Mouse (Mus musculus): ENCODE data around the gene Mmel1.

Mmel1 gene

GRCm38 (mm10) chr4:154908490-154908889 is 39.1 kb downstream of the Mmel1 start:
- no peak for DNase-seq

DNA sequence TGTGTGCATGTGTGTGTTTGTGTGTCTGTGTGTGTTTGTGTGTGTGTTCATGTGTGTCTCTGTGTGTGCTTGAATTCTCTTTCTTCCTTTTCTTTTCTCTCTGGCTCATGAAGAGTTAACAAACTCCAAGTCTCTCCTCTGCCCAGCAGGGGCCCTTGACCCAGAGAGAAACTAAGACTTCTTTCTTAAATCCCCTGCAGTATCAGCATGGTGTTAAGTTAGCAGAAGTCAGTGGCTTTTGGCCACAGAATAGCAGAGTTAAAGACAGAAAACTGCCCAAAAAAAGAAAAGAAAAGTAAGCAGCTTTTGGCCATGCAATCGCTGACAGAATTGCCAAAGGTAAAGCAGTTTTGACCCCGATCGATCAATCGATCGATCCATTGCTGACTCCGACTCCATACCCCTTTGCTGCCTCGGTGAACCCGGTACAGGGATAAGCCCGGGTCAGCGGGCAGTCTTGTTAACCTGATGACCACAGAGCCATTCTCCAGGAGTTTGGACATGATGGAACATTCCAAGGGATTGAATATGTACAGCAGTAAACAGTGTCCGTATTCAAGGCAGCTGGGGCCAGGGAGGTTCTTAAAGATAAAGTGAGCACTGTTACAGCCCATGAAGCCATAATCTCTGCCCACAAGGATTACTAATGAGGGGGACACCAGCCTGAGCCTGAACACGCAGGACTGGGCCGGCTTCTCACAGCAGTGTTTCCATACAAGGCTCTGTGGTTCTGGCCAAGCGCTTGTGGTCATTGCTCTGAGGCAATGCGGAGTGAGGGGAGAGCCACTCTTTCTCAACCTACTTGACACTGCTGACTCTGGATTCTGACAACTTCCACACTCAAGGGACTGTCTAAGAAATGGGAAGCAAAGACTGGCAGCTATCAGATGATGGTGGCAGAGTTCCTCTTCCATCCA is 41.5 kb downstream of the Mmel1 start:
- peak; percentile 66 for DNase-seq

DNA sequence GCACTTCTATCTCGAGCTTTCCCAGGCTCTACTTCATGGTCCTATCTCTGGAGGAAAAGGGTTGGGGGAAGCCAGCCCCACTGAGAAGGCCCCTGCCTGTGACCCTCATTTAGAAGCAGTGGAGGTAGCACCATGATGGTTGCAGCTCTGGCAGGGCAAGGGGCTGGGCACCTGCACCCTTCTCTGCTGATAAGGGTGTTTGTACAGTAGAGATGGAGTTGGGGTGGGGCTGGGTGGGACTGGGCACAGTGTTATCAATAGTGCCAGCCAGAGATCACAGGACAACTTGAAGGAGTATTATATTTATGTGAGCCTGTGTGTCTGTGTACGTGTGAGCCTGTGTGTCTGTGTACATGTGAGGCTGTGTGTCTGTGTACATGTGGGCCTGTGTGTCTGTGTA is 42.3 kb downstream of the Mmel1 start:
- no peak for DNase-seq

GRCm38 (mm10) chr4:154913845-154914244 is 44.5 kb downstream of the Mmel1 start:
- no peak for DNase-seq

DNA sequence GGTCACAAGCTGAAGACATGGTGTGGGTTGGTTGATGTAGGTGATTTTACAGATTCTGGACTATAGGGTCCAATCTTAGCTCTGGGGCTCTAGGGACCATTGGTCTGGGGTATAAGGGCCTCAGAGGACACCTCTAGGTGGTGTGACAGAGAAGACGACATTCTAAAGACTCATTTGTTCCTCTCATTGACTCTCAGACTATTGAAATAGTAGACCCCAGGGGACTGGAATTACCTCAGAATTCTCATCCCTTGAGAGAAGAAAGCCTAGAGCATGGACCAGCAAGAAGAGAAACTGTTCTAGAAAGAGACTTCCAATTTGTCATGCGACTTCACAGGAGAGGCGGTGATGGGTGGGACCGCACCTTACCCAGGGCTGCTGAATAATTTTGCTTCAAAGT is 44.9 kb downstream of the Mmel1 start:
- DNase-seq, result no peak

DNA sequence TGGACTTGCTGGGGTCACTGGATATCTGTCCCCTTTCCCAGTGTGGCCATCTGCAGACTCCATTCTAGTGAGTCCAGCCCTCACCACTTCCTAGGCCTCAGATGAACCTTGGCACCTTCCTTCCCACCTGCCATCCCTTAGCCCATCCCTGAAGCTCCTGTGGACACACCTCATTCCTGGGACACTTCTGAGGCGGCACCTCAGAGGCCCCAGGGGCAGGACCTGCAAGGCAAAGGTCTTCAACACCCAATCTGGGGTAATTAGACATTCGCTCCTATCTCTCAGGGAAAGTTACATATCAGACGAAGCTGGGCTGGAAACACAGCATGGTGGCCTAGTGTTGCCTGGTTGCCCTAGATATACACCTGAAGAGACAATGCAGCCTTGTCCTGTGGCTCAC is 45.3 kb downstream of the Mmel1 start:
- no peak for DNase-seq

DNA sequence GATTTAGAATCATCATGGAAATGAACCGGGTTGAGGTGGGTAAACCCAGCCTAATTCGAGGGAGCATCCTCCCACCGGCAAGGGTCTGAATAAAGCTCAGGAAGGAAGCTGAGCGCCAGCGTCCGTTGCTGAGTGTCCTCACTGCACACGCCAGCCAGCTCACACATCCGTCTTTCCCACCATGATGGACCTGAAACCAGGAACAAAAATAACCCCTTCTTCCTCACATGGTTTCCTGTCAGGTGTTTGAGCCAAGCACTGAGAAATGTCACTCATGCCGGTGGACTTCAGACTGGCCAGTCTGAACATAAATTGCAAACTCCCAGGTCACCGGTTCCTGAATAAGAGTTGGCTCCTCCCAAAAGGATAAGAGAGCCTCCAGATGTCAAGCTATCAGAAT is 45.9 kb downstream of the Mmel1 start:
- no peak for DNase-seq

DNA sequence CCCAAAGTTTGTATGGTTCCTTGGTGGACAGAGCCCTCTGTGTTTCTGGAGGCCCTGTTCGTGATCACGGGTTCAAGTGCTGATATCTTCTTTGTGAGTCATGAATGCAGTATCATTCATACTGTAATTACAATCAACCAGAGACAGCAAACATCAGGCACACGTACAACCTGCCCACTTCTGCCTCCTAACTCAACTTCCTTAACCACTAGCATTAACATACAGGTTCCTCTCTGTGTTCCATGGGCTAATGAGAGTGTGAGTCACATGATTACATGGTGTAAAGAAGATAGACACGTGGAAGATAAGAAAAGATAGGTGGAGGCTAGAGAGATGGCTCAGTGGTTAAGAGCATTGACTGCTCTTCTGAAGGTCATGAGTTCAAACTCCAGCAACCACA is 47.3 kb downstream of the Mmel1 start:
- no peak for DNase-seq

DNA sequence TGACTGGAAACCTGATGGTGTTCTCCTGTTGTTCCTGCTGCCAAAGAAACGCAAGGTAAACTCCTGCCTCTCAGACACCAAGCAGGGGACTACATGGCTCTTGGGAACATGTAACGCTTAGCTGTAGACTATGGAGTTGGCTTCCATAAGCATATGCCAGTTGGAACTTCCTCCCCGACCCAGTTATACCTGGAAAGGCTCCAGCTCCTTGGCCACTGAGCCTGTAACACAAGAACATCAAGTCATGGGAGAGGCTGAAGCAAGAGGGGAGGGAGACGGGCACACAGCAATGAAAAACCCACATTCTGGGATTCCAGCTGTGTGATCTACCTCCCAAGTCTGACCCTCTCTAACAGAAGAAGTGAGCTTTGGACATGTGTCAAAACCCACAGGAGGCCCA is 52.9 kb downstream of the Mmel1 start:
- DNase-seq, result no peak

GRCm38 (mm10) chr4:154922931-154923330 is 53.5 kb downstream of the Mmel1 start:
- DNase-seq, result no peak

DNA sequence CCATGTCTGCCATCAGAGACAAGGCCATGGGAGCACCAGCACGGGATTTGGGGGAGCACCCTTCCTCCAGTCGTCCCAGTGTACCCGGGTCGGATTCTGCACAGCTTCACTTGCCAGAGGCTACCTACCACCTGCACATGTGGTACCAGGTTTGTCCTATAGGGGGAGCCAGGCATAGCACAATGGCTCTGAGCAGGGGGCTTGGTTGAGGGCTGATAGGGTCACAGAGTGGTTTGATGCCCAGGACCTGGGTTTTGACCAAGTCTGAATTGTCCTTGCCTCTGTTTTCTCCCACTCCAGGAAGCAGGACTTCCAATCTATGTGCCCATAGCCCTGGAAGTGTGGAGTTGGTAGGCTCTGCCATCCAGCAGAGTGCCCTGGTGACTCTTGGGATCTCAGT is 56.0 kb downstream of the Mmel1 start:
- DNase-seq, result peak; percentile 58

DNA sequence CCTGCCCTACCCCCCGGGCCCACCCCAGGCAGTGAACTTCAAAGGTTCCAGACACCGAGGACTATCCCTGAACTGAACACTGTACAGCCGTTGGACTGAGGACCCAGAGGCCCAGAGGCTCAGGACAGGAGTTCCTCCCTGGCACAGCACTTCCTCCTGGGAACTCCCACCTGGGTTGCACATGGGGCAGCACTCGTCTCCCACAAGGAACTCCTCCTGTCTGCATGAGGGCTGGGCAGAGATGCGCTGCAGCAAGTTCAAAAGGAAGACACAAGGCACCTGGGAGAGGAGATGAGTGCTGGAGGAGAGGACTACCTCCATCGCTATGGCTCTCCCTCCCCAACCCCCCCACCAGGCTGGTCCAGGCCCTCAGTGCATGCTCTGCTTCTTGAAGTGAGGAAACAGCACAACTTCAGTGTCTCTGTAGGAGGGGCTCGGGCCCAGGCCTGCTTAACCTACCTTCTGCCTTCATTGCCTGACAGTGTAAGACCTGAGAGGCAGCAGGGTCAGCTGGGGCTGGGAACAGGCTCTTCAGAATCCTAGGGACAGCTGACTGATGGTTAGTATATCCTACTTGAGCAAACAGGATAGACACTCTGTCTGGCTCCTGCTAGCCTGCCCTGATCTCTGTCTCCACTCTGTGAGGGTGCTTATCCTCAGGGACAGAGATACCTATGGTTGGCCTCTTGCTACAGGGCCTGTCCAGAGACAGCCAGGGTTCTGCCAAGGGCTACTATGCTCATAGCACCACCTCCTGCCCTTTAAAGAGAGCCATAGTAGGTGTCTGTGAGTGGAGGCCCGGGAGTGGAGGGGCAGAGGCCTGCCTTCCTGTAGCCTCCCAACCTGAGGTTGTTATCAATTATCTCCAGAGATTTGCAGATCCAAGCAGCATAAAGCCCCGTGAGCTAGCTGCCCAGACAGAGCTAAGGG is 57.8 kb downstream of the Mmel1 start:
- peak; percentile 25 for DNase-seq

- peak; percentile 84 for DNase-seq
These were observed 58.5 kb downstream of the Mmel1 start for GRCm38 (mm10) chr4:154927899-154928337.

DNA sequence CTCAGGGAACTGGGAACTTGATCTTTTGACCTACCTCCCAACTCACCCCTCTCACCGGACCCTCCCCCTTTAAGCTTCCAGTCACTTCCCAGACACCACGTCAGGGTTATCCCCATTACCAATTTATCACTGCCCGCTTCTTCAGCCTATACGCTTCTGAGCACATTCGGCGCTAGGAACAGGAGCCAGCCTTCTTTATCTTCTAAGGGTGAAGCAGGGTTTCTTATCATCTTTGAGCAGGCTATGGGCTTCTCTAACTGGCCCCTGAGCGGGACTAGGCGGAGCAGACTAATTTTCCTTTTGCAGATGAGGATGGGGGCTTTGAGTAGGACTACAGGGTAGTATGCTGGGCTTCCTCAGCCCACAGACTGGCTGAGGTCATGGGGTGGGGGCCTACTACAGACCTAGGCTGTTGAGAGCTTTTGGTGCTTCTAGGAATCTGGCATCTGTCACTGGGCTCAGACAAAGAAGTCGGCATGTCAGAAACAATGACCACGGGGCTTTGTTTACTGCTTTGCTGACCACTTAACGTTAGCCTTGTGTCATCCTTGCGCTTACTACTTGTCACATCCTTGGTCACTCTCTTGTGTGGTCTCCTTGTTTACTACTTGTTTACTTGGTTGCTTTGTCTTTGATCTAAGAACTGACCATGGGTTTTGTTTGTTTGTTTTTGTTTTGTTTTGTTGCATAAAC is 59.2 kb downstream of the Mmel1 start, which contains the start of gene Tnfrsf14:
Gene Tnfrsf14, minus strand, starts transcription at position 169 of the 693 bp plus-strand sequence.
- DNase-seq, result no peak

GRCm38 (mm10) chr4:154929088-154929660 is 59.8 kb downstream of the Mmel1 start:
- DNase-seq, result peak; percentile 68

- no peak for DNase-seq
These were observed 64.0 kb downstream of the Mmel1 start for GRCm38 (mm10) chr4:154933306-154933907.

- DNase-seq, result no peak
These were observed 65.4 kb downstream of the Mmel1 start for GRCm38 (mm10) chr4:154934800-154935199.

DNA sequence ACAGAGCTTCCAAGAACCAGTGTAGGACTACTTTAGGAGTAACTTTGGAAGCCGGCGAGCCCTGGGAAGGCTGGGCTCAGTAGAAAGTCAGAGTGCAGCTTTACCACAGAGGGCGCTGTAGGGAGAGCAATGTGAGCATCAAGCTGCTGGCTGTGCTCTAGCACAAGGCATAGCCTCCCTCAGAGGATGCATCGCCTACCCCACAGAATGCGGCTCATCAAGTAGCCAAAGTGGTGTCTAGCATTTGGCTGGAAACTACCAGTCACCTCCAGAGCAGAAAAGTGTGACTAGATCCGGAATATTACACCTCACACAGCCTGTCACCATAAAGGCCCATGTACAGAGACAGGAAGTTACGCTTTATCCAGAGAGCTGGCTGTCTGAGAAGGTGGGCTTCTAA is 66.4 kb downstream of the Mmel1 start:
- no peak for DNase-seq

GRCm38 (mm10) chr4:154936542-154937255 is 67.3 kb downstream of the Mmel1 start:
- DNase-seq, result no peak

DNA sequence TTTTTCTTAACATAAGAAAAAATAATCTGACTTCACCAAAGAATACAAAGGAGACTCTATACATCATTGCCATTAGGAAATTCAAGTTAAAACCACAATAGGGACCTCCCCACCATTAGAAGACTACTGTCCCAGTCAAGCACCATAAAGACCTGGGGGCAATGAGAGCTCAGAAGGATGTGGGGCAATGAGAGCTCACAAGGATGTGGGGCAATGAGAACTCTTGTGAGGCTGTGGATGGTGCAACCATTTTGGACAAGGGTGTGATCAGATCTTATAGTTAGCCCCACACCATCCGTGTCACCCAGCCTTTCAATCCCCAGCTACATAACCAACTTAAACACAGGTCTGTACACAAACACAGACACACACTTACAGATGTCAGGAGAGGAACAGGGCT is 68.4 kb downstream of the Mmel1 start:
- no peak for DNase-seq

DNA sequence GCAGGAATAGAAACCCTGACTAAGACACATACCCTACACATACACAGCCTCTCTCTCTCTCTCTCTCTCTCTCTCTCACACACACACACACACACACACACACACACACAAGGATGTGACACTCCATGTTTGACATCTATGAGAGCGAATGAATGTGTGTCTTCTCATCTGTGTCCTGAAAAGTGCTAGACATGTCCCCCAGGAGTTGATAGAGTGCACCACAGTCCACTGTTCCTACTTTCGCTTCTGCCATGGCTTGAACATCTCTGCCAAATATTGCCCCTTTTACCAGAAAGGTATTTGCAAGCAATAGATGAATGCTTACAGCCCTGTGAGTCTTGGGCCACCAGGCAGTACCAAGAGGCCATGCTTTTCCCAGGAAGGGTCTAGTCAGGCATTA is 70.8 kb downstream of the Mmel1 start:
- no peak for DNase-seq

Data from lung, postnatal 36 days (tissue).